Mouse (Mus musculus) liver, embryonic 15.5 days (tissue): ENCODE measurements around the gene Dct. TPM values are rescaled to one million over a fixed set of nuclear protein-coding genes. Genes with fewer than 3 reads are reported as not detected.

Experiments used
- ATAC-seq: fragments of 200-750 bp; cut with Nextera tagmentation; 2 replicates; pipeline ENCODE4 v1.8.0; 2017; ENCODE audit warnings: moderate number of reproducible peaks, mild to moderate bottlenecking, moderate library complexity; ENCODE audit not compliant: insufficient read depth
- H3K27ac ChIP-seq: fragments of 300-500 bp; sonication (generic); replicated peaks from 2 replicates; pipeline ENCODE4 v1.5.1; 2015; ENCODE audit warnings: mild to moderate bottlenecking, inconsistent platforms
- H3K27me3 ChIP-seq: fragments of 300-500 bp; sonication (generic); 2 replicates; pipeline ENCODE4 v1.6.1; 2015; ENCODE audit warnings: mild to moderate bottlenecking, inconsistent platforms
- H3K36me3 ChIP-seq: fragments of 300-500 bp; sonication (generic); replicated peaks from 2 replicates; pipeline ENCODE4 v1.6.1; 2015; ENCODE audit warnings: moderate library complexity, mild to moderate bottlenecking, inconsistent platforms
- H3K4me1 ChIP-seq: fragments of 300-500 bp; sonication (generic); replicated peaks from 2 replicates; pipeline ENCODE4 v1.6.1; 2015; ENCODE audit warnings: inconsistent platforms
- H3K4me2 ChIP-seq: fragments of 300-500 bp; sonication (generic); 2 replicates; pipeline ENCODE4 v1.6.1; 2015; ENCODE audit warnings: moderate library complexity, mild to moderate bottlenecking, inconsistent platforms
- H3K4me3 ChIP-seq: fragments of 300-500 bp; sonication (generic); replicated peaks from 2 replicates; pipeline ENCODE4 v1.5.1; 2015; ENCODE audit warnings: mild to moderate bottlenecking, inconsistent platforms
- H3K9ac ChIP-seq: fragments of 300-500 bp; sonication (generic); 2 replicates; pipeline ENCODE4 v1.6.1; 2015; ENCODE audit warnings: moderate library complexity, mild to moderate bottlenecking, inconsistent platforms
- H3K9me3 ChIP-seq: fragments of 300-500 bp; sonication (generic); replicated peaks from 2 replicates; pipeline ENCODE4 v1.6.1; 2016; ENCODE audit warnings: inconsistent platforms
- WGBS: fragments of 180-500 bp; shearing (Covaris S2); methylation state at CpG from one replicate; pipeline ENCODE4 v1.1.7; 2015; ENCODE audit warnings: mixed read lengths; ENCODE audit not compliant: insufficient replicate concordance; 5-methylcytosine and 5-hydroxymethylcytosine counted together
- polyA plus RNA-seq: library from polyadenylated mRNA; unstranded; fragments of >200 nt; fragmentation: Nextera tagmentation; extraction: Ambion mirVana; gene quantifications from 2 replicates; pipeline ENCODE4 v1.2.1, GENCODE M21; 2015

Gene Dct
- polyA plus RNA-seq, 1 experiment from 2014 or later = 0.32 TPM

DNA sequence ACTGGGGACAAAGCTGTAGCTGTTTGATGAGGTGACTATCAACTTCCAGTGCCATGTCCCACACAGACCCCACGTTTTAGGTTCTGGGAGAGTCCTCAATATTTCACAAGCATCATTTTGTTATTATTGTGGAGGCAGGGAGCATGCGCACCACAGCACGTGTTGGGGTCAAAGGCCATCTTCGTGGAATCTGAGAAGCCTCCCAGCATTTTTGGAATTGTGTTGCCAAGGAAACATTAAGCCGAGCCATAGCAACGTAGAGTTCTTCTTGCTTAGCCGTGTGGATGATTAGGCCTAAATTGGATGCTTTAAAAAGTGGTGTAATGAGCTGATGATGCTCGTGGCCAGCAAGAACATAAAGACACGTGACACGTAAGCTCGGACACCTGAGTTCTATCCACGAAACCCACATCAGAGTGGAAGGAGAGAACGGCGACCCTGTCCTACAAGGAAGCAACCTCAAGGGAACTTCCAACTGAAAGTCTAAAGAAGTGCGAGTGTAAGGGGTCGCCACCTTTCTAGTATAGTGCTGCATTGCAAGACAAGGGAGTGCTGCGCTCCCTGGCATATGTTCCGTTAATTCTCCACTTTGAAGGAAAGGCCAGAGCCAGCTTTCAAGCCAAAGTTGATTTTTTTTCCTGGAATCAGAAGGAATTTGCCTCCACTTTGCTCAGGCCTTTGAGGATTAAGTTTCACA is 9.8 kb downstream of the Dct start:
- no peaks in the 10 kb centered on the region for H3K27me3 ChIP-seq
- ATAC-seq = no peak
- no peak overlapping the region for H3K4me2 ChIP-seq
- no peak overlapping the region for H3K9ac ChIP-seq
- H3K4me3 ChIP-seq = no peak overlapping the region
- WGBS = 70% methylated on average over 18 of the region's 18 CpGs
- H3K9me3 ChIP-seq = no peaks in the 10 kb centered on the region
- no peak overlapping the region for H3K27ac ChIP-seq
- no peaks in the 10 kb centered on the region for H3K4me1 ChIP-seq
- H3K36me3 ChIP-seq = no peaks in the 10 kb centered on the region

DNA sequence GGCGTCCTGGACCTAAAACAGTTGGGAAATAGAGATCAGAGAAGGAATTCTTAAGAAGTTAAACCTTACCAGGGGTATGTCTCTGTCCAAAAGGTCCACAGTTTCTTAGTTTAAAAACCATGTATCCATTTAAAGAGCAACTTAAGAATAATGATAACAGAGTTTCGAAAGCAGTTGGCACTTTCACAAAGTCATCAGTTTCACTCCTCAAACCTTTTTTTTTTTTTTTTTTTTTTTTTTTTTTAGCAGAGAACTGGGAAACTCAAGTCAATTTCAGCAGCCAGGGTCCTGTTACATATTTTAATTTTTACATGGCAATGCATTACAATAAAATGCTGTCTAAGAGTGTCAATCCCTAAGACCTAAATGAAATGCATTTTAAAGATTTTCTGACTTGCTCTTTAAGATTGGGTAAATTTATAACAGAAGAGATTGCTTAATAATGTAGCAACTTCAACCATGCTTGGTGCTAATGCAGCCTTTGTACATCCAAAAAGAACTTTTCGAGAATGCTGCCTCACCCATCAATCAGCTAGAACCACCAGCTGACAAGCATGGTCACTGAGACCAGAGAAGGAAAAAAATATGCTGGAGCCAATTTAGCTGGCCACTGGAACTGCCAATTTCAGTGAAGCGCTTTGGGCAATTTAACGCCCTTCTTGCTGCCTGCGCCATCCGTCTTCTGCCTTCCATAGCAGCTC is 11.3 kb downstream of the Dct start:
- no peaks in the 10 kb centered on the region for H3K4me1 ChIP-seq
- H3K27ac ChIP-seq = no peak overlapping the region
- no peak for ATAC-seq
- 64% methylated on average over 7 of the region's 7 CpGs for WGBS
- no peak overlapping the region for H3K9ac ChIP-seq
- H3K36me3 ChIP-seq = no peaks in the 10 kb centered on the region
- H3K27me3 ChIP-seq = no peaks in the 10 kb centered on the region
- no peak overlapping the region for H3K4me2 ChIP-seq
- no peak overlapping the region for H3K4me3 ChIP-seq
- no peaks in the 10 kb centered on the region for H3K9me3 ChIP-seq

DNA sequence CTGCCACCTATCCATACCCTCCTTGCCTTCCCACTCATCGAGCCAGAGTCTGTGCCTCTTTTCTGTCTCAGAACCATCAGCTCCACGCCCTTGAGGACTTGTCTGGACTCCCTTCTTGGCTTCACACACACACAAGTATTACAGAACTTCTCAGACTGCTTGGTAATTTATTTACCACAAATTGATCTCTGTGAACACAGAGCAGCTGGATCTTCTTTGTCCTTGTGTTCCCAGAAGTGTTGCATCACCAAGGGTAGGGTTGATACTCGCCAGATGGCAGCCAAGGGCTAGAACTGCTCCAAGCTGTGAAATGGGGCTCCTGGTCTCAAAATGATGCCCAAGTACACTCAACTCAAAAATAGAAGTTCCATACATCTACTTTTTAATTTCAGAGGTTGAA is 13.0 kb downstream of the Dct start:
- no peak overlapping the region for H3K4me2 ChIP-seq
- no peak for ATAC-seq
- no peaks in the 10 kb centered on the region for H3K9me3 ChIP-seq
- H3K4me1 ChIP-seq = no peaks in the 10 kb centered on the region
- H3K27me3 ChIP-seq = no peaks in the 10 kb centered on the region
- no peak overlapping the region for H3K27ac ChIP-seq
- H3K9ac ChIP-seq = no peak overlapping the region
- H3K4me3 ChIP-seq = no peak overlapping the region
- 46% methylated on average over 3 of the region's 3 CpGs for WGBS
- H3K36me3 ChIP-seq = no peaks in the 10 kb centered on the region

DNA sequence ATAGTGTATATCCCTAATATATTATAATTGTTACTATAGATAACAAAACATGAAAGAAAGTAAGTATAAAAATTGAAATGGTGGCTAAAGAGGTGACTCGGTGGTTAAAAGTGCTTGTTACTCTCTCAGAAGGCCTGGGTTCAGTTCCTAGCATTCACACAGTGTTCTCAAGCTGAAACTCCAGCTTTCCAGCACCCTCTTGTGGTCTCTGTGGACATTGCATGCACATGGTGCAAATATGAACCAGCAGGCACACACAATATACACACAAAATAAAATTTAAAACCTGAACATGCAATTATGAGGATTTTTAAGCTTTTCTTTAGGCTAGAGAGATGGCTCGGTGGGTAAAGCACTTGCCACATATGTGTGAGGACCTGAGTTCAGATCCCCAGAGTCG is 24.5 kb downstream of the Dct start:
- 57% methylated on average over 3 of the region's 3 CpGs for WGBS

DNA sequence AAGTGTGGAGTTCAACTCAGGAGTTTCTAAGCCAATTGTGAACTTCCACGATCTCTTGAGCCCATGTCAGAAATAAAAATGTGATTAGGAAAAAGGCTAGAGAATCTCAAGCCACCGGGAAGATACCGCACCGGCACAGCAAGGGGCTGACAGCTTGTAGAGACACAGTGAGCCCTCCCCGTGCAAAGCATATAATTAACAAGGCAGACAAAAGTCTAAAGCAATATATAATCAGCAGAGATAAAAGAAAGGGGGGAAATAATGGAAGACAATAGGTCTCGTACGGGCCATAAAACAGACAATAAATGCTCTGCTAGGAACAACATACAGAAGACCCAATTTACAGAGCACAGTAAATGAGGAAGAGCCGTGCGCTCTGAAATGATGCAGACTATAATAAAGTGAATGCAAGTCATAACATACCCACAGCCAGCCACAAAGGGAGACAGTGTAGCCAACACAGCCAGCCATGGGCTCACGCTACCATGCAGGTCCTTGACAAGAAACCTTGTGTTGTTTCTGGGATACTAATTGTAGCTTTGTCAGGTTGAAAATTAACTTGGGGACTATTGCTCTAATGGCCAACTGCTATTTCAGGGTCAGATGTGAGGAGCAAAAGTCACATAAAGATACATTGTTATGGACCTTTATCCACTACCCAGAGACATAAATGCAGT is 30.0 kb downstream of the Dct start:
- Histone ChIP-seq H3K27ac (no peak overlapping the region), H3K4me1 (no peaks in the 10 kb centered on the region), H3K27me3 (no peaks in the 10 kb centered on the region), H3K4me3 (no peak overlapping the region), H3K4me2 (no peak overlapping the region), H3K9ac (no peak overlapping the region), H3K9me3 (no peaks in the 10 kb centered on the region), H3K36me3 (no peaks in the 10 kb centered on the region)
- ATAC-seq = no peak
- WGBS = 70% methylated on average over 10 of the region's 10 CpGs

More for the DNA sequence above, 24.5 kb downstream of the Dct start:
- peaks cover 10% of the 10 kb centered on the region; the same call in 1 of the 2 replicates for H3K9me3 ChIP-seq
- no peak for ATAC-seq
- H3K4me1 ChIP-seq = no peaks in the 10 kb centered on the region
- no peaks in the 10 kb centered on the region for H3K27me3 ChIP-seq
- no peak overlapping the region for H3K9ac ChIP-seq
- H3K27ac ChIP-seq = no peak overlapping the region
- no peak overlapping the region for H3K4me2 ChIP-seq
- H3K4me3 ChIP-seq = no peak overlapping the region
- H3K36me3 ChIP-seq = no peaks in the 10 kb centered on the region

DNA sequence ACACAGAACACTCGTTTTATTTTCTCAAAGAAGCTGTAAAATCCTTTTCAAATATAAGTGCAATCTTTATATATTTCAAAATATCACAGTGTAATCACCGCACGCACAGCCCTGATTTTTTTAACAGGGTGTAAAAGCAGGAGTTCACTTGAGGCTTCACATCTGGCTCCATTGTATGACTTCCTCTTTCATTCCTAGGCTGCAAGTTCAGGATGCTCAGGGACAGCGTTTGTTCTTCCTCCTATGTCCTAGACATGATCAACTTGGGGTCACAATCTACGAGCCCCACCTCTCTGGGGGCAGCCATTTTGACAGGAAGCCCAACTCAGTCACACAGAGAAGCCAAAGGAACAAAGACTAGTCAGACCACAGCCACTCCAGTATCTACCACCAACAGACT is 32.7 kb downstream of the Dct start:
- Histone ChIP-seq H3K4me3 (no peak overlapping the region), H3K9ac (no peak overlapping the region), H3K27ac (no peak overlapping the region), H3K4me1 (no peaks in the 10 kb centered on the region), H3K4me2 (no peak overlapping the region), H3K27me3 (no peaks in the 10 kb centered on the region), H3K36me3 (no peaks in the 10 kb centered on the region), H3K9me3 (no peaks in the 10 kb centered on the region)
- 49% methylated on average over 5 of the region's 5 CpGs for WGBS
- no peak for ATAC-seq

DNA sequence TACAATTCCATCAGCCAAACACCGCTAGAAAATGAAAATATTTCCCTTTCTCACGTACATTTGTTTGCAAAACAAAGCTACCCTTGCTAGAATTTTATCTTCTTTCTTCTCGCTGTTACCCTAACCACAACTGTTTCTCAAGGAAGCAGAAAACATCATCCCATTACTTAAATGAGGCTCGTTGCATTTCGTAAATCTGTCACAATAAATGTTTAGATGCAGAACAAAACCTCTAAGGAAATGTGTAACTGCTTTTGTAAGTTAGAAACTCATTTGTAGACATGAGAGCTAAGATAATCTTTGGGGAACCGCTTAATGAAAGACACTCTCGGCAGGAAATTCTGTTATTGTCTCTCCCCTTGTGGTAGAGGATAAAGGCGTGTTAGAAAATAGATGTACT is 38.8 kb downstream of the Dct start:
- H3K27ac ChIP-seq = no peak overlapping the region
- no peak overlapping the region for H3K4me3 ChIP-seq
- no peaks in the 10 kb centered on the region for H3K27me3 ChIP-seq
- H3K36me3 ChIP-seq = no peaks in the 10 kb centered on the region
- H3K4me2 ChIP-seq = no peak overlapping the region
- no peak for ATAC-seq
- H3K9ac ChIP-seq = no peak overlapping the region
- WGBS = 53% methylated on average over 8 of the region's 8 CpGs
- H3K9me3 ChIP-seq = no peaks in the 10 kb centered on the region
- H3K4me1 ChIP-seq = no peaks in the 10 kb centered on the region

DNA sequence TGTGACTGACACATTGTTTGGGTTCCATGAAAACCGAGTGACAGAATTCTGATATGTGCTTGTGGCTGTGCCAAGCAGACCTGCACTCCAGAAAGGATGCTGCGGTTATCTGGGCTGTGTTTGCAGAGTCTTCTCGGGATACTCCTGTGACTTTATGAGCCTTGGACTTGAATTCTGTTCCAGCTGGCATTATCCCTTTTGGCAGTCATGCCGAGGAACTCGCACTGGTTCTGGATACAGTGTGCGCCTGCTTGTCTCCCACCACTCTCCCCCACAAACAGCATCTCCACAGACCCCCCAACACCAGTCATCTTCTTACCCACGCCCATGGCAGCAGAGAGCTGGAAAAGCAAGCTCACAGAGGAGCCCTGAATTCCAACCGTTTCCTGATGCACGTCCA is 42.5 kb downstream of the Dct start:
- no peaks in the 10 kb centered on the region for H3K9me3 ChIP-seq
- no peak overlapping the region for H3K9ac ChIP-seq
- H3K27me3 ChIP-seq = no peaks in the 10 kb centered on the region
- H3K4me3 ChIP-seq = no peak overlapping the region
- H3K4me2 ChIP-seq = no peak overlapping the region
- no peaks in the 10 kb centered on the region for H3K36me3 ChIP-seq
- ATAC-seq = no peak
- H3K4me1 ChIP-seq = no peaks in the 10 kb centered on the region
- no peak overlapping the region for H3K27ac ChIP-seq
- 58% methylated on average over 9 of the region's 9 CpGs for WGBS

DNA sequence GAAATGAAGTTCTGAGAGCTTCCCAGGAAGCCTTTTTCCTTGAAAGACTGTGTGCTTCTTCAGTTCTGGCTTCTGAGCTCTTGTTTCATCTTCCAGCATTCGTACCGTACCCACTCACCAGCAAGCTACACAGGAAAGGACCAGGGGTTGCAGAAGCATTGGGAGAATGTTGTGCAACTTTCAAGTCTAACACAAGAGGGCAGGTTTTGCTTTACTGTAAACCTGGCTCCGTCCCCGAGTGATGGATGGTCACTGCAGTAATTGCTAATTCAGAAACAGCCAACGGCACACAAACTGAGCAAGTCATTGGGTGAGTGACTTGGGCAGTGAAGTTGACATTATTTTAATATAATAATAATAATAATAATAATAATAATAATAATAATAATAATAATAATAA is 46.3 kb downstream of the Dct start:
- Histone ChIP-seq H3K4me3 (no peak overlapping the region), H3K27ac (no peak overlapping the region), H3K9ac (no peak overlapping the region), H3K4me2 (no peak overlapping the region), H3K36me3 (no peaks in the 10 kb centered on the region), H3K9me3 (no peaks in the 10 kb centered on the region), H3K4me1 (peaks cover 12% of the 10 kb centered on the region), H3K27me3 (peaks cover 14% of the 10 kb centered on the region; the same call in 1 of the 2 replicates)
- 17% methylated on average over 5 of the region's 5 CpGs for WGBS
- no peak for ATAC-seq

DNA sequence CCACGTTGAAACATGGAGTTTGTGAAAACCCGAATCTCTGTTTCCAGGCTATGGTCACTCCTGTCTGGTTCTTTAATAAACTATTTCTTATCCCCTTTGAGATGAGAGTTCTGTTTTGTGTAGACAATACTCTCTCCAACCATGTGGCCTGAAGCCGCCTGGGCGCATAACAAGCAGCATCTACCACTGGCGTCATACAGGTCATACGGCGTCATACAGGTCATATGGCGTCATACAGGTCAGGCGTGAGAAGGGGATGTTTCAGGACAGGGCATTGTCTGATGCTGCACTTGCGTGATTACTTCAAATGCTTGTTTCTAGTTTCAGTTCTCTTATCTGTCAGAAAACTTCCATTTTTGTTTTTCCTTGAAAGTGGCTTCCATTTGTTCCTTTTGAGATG is 47.6 kb downstream of the Dct start:
- H3K27ac ChIP-seq = no peak overlapping the region
- peaks cover 12% of the 10 kb centered on the region for H3K4me1 ChIP-seq
- H3K4me2 ChIP-seq = no peak overlapping the region
- no peaks in the 10 kb centered on the region for H3K9me3 ChIP-seq
- H3K36me3 ChIP-seq = no peaks in the 10 kb centered on the region
- H3K4me3 ChIP-seq = no peak overlapping the region
- no peak overlapping the region for H3K9ac ChIP-seq
- no peak for ATAC-seq
- peaks cover 18% of the 10 kb centered on the region; the same call in 1 of the 2 replicates for H3K27me3 ChIP-seq
- 69% methylated on average over 10 of the region's 10 CpGs for WGBS

DNA sequence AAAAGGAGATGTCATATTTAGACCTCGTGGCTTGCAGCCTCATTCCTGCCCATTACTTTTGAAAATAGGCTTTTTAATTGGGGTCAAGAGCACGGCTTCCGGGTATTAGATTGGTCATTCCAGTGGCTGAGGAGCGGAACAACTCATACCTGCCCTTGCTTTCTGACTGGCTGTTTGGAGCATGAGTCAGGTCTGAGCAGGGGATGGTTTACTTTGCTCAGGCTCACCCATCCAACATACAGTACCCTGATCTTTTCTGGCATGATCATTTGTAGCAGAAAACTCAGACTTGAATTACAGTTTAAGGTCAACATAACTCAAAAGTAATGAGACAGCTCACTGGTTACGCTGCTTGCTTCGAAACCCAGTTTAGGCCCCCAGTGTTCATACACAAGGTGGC is 58.2 kb downstream of the Dct start:
- H3K36me3 ChIP-seq = no peaks in the 10 kb centered on the region
- no peak overlapping the region for H3K4me3 ChIP-seq

More for the DNA sequence above, 58.2 kb downstream of the Dct start:
- Histone ChIP-seq H3K27me3 (no peaks in the 10 kb centered on the region), H3K27ac (no peak overlapping the region), H3K9ac (no peak overlapping the region), H3K4me1 (no peaks in the 10 kb centered on the region), H3K9me3 (no peaks in the 10 kb centered on the region), H3K4me2 (no peak overlapping the region)
- ATAC-seq = no peak
- 66% methylated on average over 6 of the region's 6 CpGs for WGBS
